Mouse (Mus musculus) heart, embryonic 13.5 days (tissue): ENCODE results near the gene Dcdc2b. TPM values are rescaled to one million over a fixed set of nuclear protein-coding genes. Genes with fewer than 3 reads are reported as not detected.

ENCODE experiments used
- ATAC-seq: fragments of 200-750 bp; cut with Nextera tagmentation; 2 replicates; pipeline ENCODE4 v1.8.0; 2017; ENCODE audit warnings: moderate TSS enrichment; ENCODE audit not compliant: insufficient number of reproducible peaks, low FRiP score, low TSS enrichment; ENCODE audit errors: extremely low read depth
- H3K27ac ChIP-seq: fragments of 300-500 bp; sonication (generic); replicated peaks from 2 replicates; pipeline ENCODE4 v1.5.1; 2015; ENCODE audit warnings: moderate library complexity, mild to moderate bottlenecking, inconsistent platforms
- H3K27me3 ChIP-seq: fragments of 300-500 bp; sonication (generic); replicated peaks from 2 replicates; pipeline ENCODE4 v1.6.1; 2015; ENCODE audit warnings: mild to moderate bottlenecking, inconsistent platforms
- H3K36me3 ChIP-seq: fragments of 300-500 bp; sonication (generic); 2 replicates; pipeline ENCODE4 v1.6.1; 2015; ENCODE audit warnings: mild to moderate bottlenecking, inconsistent platforms
- H3K4me1 ChIP-seq: fragments of 300-500 bp; sonication (generic); 2 replicates; pipeline ENCODE4 v1.6.1; 2015; ENCODE audit warnings: inconsistent platforms
- H3K4me2 ChIP-seq: fragments of 300-500 bp; sonication (generic); 2 replicates; pipeline ENCODE4 v1.6.1; 2015; ENCODE audit warnings: inconsistent platforms, mild to moderate bottlenecking, moderate library complexity
- H3K4me3 ChIP-seq: fragments of 300-500 bp; sonication (generic); 2 replicates; pipeline ENCODE4 v1.5.1; 2015; ENCODE audit warnings: moderate library complexity, mild to moderate bottlenecking, inconsistent platforms
- H3K9ac ChIP-seq: fragments of 300-500 bp; sonication (generic); 2 replicates; pipeline ENCODE4 v1.6.1; 2015; ENCODE audit warnings: inconsistent platforms, mild to moderate bottlenecking, moderate library complexity
- H3K9me3 ChIP-seq: fragments of 300-500 bp; sonication (generic); 2 replicates; pipeline ENCODE4 v1.6.1; 2016; ENCODE audit warnings: inconsistent platforms
- WGBS: fragments of 180-500 bp; shearing (Covaris S2); methylation state at CpG from one replicate; pipeline ENCODE4 v1.1.7; 2015; ENCODE audit warnings: mixed read lengths; 5-methylcytosine and 5-hydroxymethylcytosine counted together
- polyA plus RNA-seq: library from polyadenylated mRNA; unstranded; fragments of >200 nt; fragmentation: Nextera tagmentation; extraction: Ambion mirVana; gene quantifications from 2 replicates; pipeline ENCODE4 v1.2.1, GENCODE M21; 2015

The Dcdc2b gene
- polyA plus RNA-seq, 1 experiment from 2014 or later: 1.3 TPM

GRCm38 (mm10) chr4:129600233-129601158 is 13.6 kb downstream of the Dcdc2b start, which contains the start of the genes Eif3i and Tmem234:
TSS of gene Eif3i (minus strand) at chr4:129600648.
TSS of gene Tmem234 (plus strand) at chr4:129600668.
- peak within 1 kb of the TSS; percentile 88 for H3K4me2 ChIP-seq
- peaks cover 27% of the 10 kb centered on the region for H3K4me1 ChIP-seq
- peaks cover 68% of the 10 kb centered on the region for H3K36me3 ChIP-seq
- under 1% methylated on average over 71 of the region's 74 CpGs for WGBS
- H3K27ac ChIP-seq: peak within 1 kb of the TSS; percentile 81
- peak; percentile 77 for ATAC-seq
- no peaks in the 10 kb centered on the region for H3K9me3 ChIP-seq
- H3K4me3 ChIP-seq: peak within 1 kb of the TSS; percentile 99
- H3K27me3 ChIP-seq: no peaks in the 10 kb centered on the region
- H3K9ac ChIP-seq: peak within 1 kb of the TSS; percentile 97

DNA sequence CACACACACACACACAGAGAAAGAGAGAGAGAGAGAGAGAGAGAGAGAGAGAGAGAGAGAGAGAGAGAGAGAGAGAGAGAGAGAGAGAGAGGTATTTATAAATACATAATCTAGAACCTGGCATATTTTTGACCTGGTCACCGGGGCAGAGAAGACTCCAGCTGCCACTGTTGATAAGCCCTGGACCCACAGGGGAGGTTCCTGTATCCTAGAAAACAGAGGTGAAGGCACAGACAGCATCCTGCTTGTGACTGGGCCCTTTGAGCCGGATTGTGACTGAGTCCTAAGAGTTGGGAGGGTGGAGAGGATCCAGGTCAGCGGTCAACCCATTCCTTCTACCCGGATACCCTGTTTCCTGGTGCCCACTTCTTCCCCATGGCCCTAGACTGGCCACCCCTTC is 25.2 kb downstream of the Dcdc2b start:
- WGBS: 64% methylated on average over 4 of the region's 4 CpGs
- Histone ChIP-seq H3K27me3 (no peaks in the 10 kb centered on the region), H3K4me1 (peaks cover 14% of the 10 kb centered on the region), H3K36me3 (peaks cover 39% of the 10 kb centered on the region), H3K9me3 (no peaks in the 10 kb centered on the region), H3K9ac (no peak overlapping the region), H3K27ac (no peak overlapping the region), H3K4me2 (no peak overlapping the region), H3K4me3 (no peak overlapping the region)
- ATAC-seq: no peak

DNA sequence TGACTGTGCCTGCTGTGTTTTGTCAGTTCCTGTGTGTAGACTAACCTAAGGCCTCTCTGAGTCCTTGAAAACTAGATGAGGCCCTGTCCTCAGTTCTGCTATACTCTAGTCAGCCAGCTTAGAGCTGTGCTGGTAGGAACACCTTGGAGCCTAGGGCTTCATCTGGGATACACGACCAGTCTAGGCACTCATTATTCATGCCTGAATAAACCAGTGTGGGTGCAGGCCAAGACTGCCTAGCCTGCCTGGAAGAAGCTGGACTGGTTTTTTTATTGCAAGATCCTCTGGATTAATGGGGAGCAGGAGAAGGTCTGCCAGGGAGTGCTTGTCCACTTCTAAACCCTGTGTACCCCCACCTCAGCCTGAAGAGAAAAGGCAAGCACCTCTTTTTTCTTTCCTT is 27.1 kb downstream of the Dcdc2b start:
- H3K9ac ChIP-seq: no peak overlapping the region
- peaks cover 14% of the 10 kb centered on the region for H3K4me1 ChIP-seq
- H3K9me3 ChIP-seq: no peaks in the 10 kb centered on the region
- no peak overlapping the region for H3K4me2 ChIP-seq
- no peak overlapping the region for H3K27ac ChIP-seq
- ATAC-seq: no peak
- H3K36me3 ChIP-seq: peaks cover 20% of the 10 kb centered on the region
- H3K4me3 ChIP-seq: no peak overlapping the region
- 50% methylated on average over 1 of the region's 1 CpGs for WGBS
- H3K27me3 ChIP-seq: no peaks in the 10 kb centered on the region

DNA sequence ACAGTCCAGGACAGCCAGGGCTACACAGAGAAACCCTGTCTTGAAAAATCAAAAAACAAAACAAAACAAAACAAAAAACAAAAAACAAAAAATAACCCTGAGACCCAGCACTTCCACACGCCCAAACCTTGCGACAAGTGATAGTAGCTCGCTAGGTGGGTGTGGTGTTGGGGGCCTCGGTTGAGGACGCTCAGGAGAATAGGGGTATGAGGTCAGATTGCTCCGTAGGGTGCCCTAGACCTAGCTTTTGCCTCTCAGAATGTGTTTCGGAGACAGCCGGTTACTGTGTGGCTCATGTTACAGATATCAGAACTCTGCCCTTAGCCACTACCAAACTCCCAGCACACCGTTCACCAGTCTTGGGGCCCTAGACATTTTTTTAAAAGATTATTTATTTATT is 28.3 kb downstream of the Dcdc2b start:
- H3K4me1 ChIP-seq: peaks cover 14% of the 10 kb centered on the region
- H3K4me2 ChIP-seq: peak overlapping the region; percentile 78
- H3K9me3 ChIP-seq: no peaks in the 10 kb centered on the region
- peaks cover 8% of the 10 kb centered on the region for H3K36me3 ChIP-seq
- peak overlapping the region; percentile 58 for H3K4me3 ChIP-seq
- H3K27me3 ChIP-seq: no peaks in the 10 kb centered on the region
- no peak overlapping the region for H3K27ac ChIP-seq
- H3K9ac ChIP-seq: peak overlapping the region; percentile 77
- 74% methylated on average over 9 of the region's 9 CpGs for WGBS
- no peak for ATAC-seq

GRCm38 (mm10) chr4:129584884-129585608 is 29.0 kb downstream of the Dcdc2b start:
- Histone ChIP-seq H3K4me1 (peaks cover 17% of the 10 kb centered on the region), H3K9me3 (no peaks in the 10 kb centered on the region), H3K4me3 (peak overlapping the region; percentile 58), H3K36me3 (0 out of 2 replicates have a peak, but pooled peaks cover under 1% of the 10 kb centered on the region), H3K4me2 (peak overlapping the region; percentile 78), H3K9ac (peak overlapping the region; percentile 77), H3K27me3 (no peaks in the 10 kb centered on the region), H3K27ac (peak overlapping the region; percentile 68; the same call in 1 of the 2 replicates)
- ATAC-seq: peak; percentile 59; the same call in 1 of the 2 replicates
- 2% methylated on average over 36 of the region's 36 CpGs for WGBS

GRCm38 (mm10) chr4:129584370-129584769 is 29.7 kb downstream of the Dcdc2b start:
- Histone ChIP-seq H3K27me3 (no peaks in the 10 kb centered on the region), H3K9ac (peak overlapping the region; percentile 77), H3K36me3 (no peaks in the 10 kb centered on the region), H3K4me3 (peak overlapping the region; percentile 58), H3K4me1 (peaks cover 17% of the 10 kb centered on the region), H3K4me2 (peak overlapping the region; percentile 78), H3K27ac (peak overlapping the region; percentile 68; the same call in 1 of the 2 replicates), H3K9me3 (no peaks in the 10 kb centered on the region)
- no peak for ATAC-seq
- WGBS: 67% methylated on average over 1 of the region's 1 CpGs

DNA sequence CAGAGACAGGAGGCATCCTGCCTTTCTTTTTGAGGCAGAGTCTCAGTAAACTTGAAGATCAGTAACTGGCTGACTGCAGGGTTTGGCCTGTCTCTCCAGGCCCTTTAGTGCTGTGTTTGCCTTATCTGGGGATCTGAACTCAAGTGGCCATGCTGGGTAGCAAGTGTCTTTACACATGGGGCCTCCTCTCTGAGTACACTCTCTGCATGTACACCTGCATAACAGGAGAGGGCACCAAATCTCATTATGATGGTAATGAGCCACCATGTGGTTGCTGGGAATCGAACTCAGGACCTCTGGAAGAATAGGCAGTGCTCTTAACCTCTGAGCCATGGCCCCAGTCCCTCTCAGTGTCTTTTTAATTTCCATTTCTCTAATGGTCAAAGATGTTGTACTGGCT is 31.8 kb downstream of the Dcdc2b start:
- H3K4me3 ChIP-seq: no peak overlapping the region

GRCm38 (mm10) chr4:129580347-129580746 is 33.7 kb downstream of the Dcdc2b start:
- Histone ChIP-seq H3K27me3 (peaks cover 3% of the 10 kb centered on the region; the same call in 1 of the 2 replicates), H3K4me3 (no peak overlapping the region), H3K36me3 (no peaks in the 10 kb centered on the region), H3K4me1 (peaks cover 22% of the 10 kb centered on the region), H3K9me3 (no peaks in the 10 kb centered on the region), H3K27ac (peak overlapping the region; percentile 78; the same call in 1 of the 2 replicates), H3K4me2 (no peak overlapping the region), H3K9ac (no peak overlapping the region)
- 58% methylated on average over 7 of the region's 7 CpGs for WGBS
- ATAC-seq: no peak

More for the DNA sequence above, 31.8 kb downstream of the Dcdc2b start:
- H3K9ac ChIP-seq: no peak overlapping the region
- H3K4me2 ChIP-seq: no peak overlapping the region
- peaks cover 17% of the 10 kb centered on the region for H3K4me1 ChIP-seq
- no peak for ATAC-seq
- no peaks in the 10 kb centered on the region for H3K36me3 ChIP-seq
- H3K27ac ChIP-seq: no peak overlapping the region
- H3K9me3 ChIP-seq: no peaks in the 10 kb centered on the region
- peaks cover 3% of the 10 kb centered on the region; the same call in 1 of the 2 replicates for H3K27me3 ChIP-seq
- 90% methylated on average over 1 of the region's 1 CpGs for WGBS

GRCm38 (mm10) chr4:129578466-129578865 is 35.6 kb downstream of the Dcdc2b start, which contains the start of gene Fam167b:
TSS of gene Fam167b (minus strand) at chr4:129578549.
- peaks cover 15% of the 10 kb centered on the region for H3K4me1 ChIP-seq
- WGBS: 66% methylated on average over 5 of the region's 5 CpGs
- H3K4me3 ChIP-seq: peak within 1 kb of the TSS; percentile 22
- no peak for ATAC-seq
- no peaks in the 10 kb centered on the region for H3K36me3 ChIP-seq
- H3K4me2 ChIP-seq: peak within 1 kb of the TSS; percentile 49
- no peaks in the 10 kb centered on the region for H3K9me3 ChIP-seq
- no peak within 1 kb of the TSS for H3K9ac ChIP-seq
- peak within 1 kb of the TSS; percentile 78 for H3K27ac ChIP-seq
- H3K27me3 ChIP-seq: peaks cover 3% of the 10 kb centered on the region; the same call in 1 of the 2 replicates

GRCm38 (mm10) chr4:129577688-129578087 is 36.4 kb downstream of the Dcdc2b start:
- ATAC-seq: no peak
- no peak overlapping the region for H3K9ac ChIP-seq
- H3K27ac ChIP-seq: peak overlapping the region; percentile 78
- peaks cover 15% of the 10 kb centered on the region for H3K4me1 ChIP-seq
- H3K4me2 ChIP-seq: peak overlapping the region; percentile 49
- H3K4me3 ChIP-seq: peak overlapping the region; percentile 22; the same call in 1 of the 2 replicates
- H3K9me3 ChIP-seq: no peaks in the 10 kb centered on the region
- peaks cover 3% of the 10 kb centered on the region; the same call in 1 of the 2 replicates for H3K27me3 ChIP-seq
- 71% methylated on average over 7 of the region's 7 CpGs for WGBS
- H3K36me3 ChIP-seq: no peaks in the 10 kb centered on the region
